Mouse (Mus musculus): Measurements from ENCODE around the gene Paqr7.

DNA sequence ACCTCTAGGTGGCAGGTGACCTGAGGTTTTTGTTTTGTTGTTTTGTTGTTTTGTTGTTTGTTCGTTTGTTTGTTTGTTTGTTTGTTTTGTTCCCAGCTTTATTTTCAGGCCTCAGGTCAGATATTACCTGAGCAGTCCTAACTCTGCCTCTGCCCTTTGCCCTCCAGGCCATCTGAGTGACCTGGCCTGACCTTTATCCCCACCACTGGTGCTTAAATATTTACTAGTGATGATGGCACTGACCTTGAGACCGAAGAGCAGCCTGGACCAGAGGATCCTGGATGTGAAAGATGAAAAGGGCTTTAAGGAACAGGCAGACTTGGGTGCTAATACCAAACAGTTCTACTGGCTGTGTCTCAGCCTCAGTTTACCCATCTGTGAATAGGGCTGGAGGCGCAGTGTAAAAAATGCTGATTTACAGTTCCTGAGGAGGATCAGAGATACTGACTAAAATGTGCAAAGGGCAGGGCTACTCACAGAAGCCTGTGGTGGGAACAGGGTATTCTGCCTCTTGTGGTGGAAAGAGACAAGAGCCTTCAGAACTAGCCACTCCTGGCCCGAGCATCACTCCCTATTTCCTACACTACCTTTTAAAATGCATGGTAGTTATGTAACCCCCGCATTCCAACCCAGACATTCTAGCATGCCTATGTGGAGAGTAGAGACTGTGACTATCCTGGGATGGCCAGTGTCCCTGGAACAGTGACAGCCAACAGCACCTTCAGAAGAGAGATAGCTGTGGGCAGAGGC, 11.2 kb upstream of the Paqr7 start:
- TF ChIP-seq CTCF (IDR thresholded peaks at IDR 0.05; ENCODE audit: borderline replicate concordance, control insufficient read depth, extremely low read depth, insufficient read depth, low read length, poor library complexity) (no peak), POLR2A (IDR thresholded peaks at IDR 0.05; ENCODE audit: control insufficient read depth, extremely low read depth, insufficient read depth, low read length, poor library complexity) (no peak)
